Mouse (Mus musculus): Measurements from ENCODE around the gene Bloc1s4.

GRCm38 (mm10) chr5:36748536-36749061 lies at the start of gene Bloc1s4:
- TF ChIP-seq POLR2A (IDR thresholded peaks at IDR 0.05; ENCODE audit: borderline replicate concordance, low read depth, low read length) (no peak), CTCF (IDR thresholded peaks at IDR 0.05; ENCODE audit: low read depth, low read length) (no peak)

All from bone marrow macrophage, adult 2 months (primary cell).